Mouse (Mus musculus): ENCODE data around the gene Ephb4. TPM values are rescaled to one million over a fixed set of nuclear protein-coding genes. Genes with fewer than 3 reads are reported as not detected.

The Ephb4 gene
- polyA plus RNA-seq, 1 experiment from 2014 or later = 40.5 TPM

DNA sequence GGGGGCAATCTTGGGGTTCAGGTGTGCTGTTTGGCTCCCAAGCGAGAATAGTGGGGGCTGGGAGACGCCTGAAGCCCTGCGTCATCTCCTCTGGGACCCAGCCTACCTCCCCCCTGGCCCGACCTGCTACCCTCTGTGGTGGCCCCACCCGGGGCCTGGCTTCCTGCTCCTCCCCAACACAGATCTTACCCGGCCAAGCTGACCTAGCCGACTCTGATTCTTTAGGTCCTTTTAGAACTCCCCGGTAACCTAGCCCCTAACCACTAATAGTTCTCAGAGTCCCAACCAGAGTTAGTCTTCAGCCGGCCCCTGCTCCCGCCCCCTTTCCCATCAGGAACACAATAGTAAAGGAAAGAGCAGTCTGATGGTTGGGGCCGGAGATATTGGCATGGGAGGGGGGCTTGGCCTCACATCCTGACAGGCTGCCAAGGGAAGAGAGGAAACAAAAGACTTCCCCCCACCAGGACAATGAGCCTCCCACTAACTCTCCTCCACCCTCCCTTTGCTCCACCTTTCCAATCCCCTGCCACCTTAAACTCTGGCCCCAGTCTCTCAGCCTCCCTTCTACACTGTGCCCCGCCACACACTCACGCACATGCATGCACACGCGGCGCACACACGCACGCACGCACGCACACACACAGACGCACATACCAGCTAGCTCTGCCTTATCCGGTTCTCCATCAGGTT is 10.5 kb upstream of the Ephb4 start:
- peak overlapping the region; percentile 81 for H3K4me2 ChIP-seq (ENCODE audit: low read length)
- H3K9ac ChIP-seq (ENCODE audit: low read depth, low read length) = peak overlapping the region; percentile 59
- 9% methylated on average over 22 of the region's 22 CpGs for WGBS
- DNase-seq (ENCODE audit: low spot score) = peak; percentile 71
- H3K27me3 ChIP-seq (ENCODE audit: insufficient read depth, low read length) = no peaks in the 10 kb centered on the region
- no peaks in the 10 kb centered on the region for H3K36me3 ChIP-seq (ENCODE audit: insufficient read depth, low read length)
- peak overlapping the region; percentile 91 for H3K27ac ChIP-seq
- peak; percentile 48 for ATAC-seq (replicated peaks; ENCODE audit: low FRiP score, low read depth)
- H3K4me3 ChIP-seq (replicated peaks; ENCODE audit: low read depth, low read length) = peak overlapping the region; percentile 34
- TF ChIP-seq CTCF (IDR thresholded peaks at IDR 0.05; ENCODE audit: low read depth) = no peak
- H3K4me1 ChIP-seq (replicated peaks; ENCODE audit: insufficient read depth, low read length) = peaks cover 10% of the 10 kb centered on the region
- H3K9me3 ChIP-seq (replicated peaks; ENCODE audit: low read length) = no peaks in the 10 kb centered on the region

DNA sequence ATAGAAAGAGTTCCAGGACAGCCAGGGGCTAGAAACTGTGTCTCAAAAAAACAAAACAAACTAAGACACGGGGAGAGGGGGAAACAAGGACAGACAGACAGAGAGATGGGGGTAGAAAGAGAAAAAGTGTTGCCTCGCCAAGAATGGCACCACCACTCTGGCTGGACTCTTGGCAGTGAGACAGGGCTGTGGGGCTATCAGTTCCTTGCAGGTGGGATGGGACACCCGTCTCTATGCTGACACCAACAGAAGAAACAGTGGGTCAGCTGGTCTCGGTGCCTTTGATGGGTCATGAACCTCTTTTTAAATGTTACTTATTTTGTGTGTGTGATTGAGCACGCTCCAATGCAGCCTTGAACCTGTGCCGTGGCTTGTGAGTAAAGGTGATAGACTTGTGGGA is 9.7 kb upstream of the Ephb4 start:
- Histone ChIP-seq H3K27ac (peak overlapping the region; percentile 91), H3K9ac (ENCODE audit: low read depth, low read length) (no peak overlapping the region), H3K36me3 (ENCODE audit: insufficient read depth, low read length) (no peaks in the 10 kb centered on the region), H3K4me2 (ENCODE audit: low read length) (no peak overlapping the region), H3K27me3 (ENCODE audit: insufficient read depth, low read length) (no peaks in the 10 kb centered on the region), H3K4me1 (replicated peaks; ENCODE audit: insufficient read depth, low read length) (peaks cover 10% of the 10 kb centered on the region), H3K4me3 (replicated peaks; ENCODE audit: low read depth, low read length) (no peak overlapping the region), H3K9me3 (replicated peaks; ENCODE audit: low read length) (no peaks in the 10 kb centered on the region)
- DNase-seq (ENCODE audit: low spot score) (no peak), ATAC-seq (replicated peaks; ENCODE audit: low FRiP score, low read depth) (no peak)
- WGBS = 66% methylated on average over 6 of the region's 6 CpGs
- no peak for TF ChIP-seq CTCF (IDR thresholded peaks at IDR 0.05; ENCODE audit: low read depth)

DNA sequence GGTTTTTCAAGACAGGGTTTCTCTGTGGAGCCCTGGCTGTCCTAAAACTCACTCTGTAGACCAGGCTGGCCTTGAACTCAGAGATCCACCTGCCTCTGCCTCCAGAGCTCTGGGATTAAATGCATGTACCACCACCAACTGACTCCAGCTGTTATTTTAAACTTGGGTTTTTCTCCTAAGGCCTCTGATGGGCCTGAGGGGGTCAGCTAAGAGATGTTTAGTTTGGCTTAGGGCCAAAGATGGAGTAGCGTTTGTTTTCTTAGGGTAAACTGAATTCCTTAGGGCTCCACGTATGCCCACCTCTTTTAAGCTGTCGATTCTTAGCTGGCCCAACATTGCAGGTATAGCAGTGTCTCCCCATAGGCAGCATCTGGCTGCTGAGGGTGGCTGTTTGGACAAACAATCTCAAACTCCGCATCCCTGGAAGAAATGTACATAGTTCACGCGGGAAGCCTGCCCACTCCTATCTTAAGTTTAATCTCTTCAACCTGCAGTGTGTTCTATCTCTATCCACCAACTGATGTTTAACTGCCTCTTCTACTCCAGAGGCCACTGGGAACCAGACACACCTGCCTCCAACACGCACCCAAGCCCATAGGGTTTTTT is 7.4 kb upstream of the Ephb4 start:
- no peak for ATAC-seq (replicated peaks; ENCODE audit: low FRiP score, low read depth)
- Histone ChIP-seq H3K4me3 (replicated peaks; ENCODE audit: low read depth, low read length) (no peak overlapping the region), H3K27me3 (ENCODE audit: insufficient read depth, low read length) (no peaks in the 10 kb centered on the region), H3K4me1 (replicated peaks; ENCODE audit: insufficient read depth, low read length) (peaks cover 17% of the 10 kb centered on the region), H3K36me3 (ENCODE audit: insufficient read depth, low read length) (no peaks in the 10 kb centered on the region), H3K27ac (no peak overlapping the region), H3K9me3 (replicated peaks; ENCODE audit: low read length) (no peaks in the 10 kb centered on the region), H3K4me2 (ENCODE audit: low read length) (no peak overlapping the region), H3K9ac (ENCODE audit: low read depth, low read length) (no peak overlapping the region)
- no peak for TF ChIP-seq CTCF (IDR thresholded peaks at IDR 0.05; ENCODE audit: low read depth)
- DNase-seq (ENCODE audit: low spot score) = no peak
- 45% methylated on average over 7 of the region's 7 CpGs for WGBS

DNA sequence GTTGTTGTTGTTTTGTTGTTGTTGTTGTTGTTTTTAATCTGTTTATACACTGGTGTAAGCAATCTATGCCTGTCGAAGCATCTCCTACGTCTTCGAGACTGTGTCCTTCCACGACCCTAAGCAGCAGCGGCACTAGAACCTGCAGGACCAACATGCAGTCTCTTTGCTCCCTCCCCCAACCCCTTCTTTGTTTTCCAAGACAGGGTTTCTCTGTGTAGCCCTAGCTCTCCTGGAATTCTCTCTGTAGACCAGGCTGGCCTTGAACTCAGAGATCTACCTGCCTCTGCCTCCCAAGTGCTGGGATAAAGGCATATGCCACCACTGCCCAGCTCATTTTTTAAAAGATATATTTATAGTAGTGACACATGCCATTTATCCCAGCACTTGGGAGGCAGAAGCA is 6.5 kb upstream of the Ephb4 start:
- no peak for ATAC-seq (replicated peaks; ENCODE audit: low FRiP score, low read depth)
- Histone ChIP-seq H3K9ac (ENCODE audit: low read depth, low read length) (no peak overlapping the region), H3K4me1 (replicated peaks; ENCODE audit: insufficient read depth, low read length) (peaks cover 20% of the 10 kb centered on the region), H3K36me3 (ENCODE audit: insufficient read depth, low read length) (no peaks in the 10 kb centered on the region), H3K27me3 (ENCODE audit: insufficient read depth, low read length) (no peaks in the 10 kb centered on the region), H3K27ac (no peak overlapping the region), H3K9me3 (replicated peaks; ENCODE audit: low read length) (no peaks in the 10 kb centered on the region), H3K4me3 (replicated peaks; ENCODE audit: low read depth, low read length) (no peak overlapping the region), H3K4me2 (ENCODE audit: low read length) (no peak overlapping the region)
- TF ChIP-seq CTCF (IDR thresholded peaks at IDR 0.05; ENCODE audit: low read depth) = no peak
- WGBS = 97% methylated on average over 5 of the region's 5 CpGs
- DNase-seq (ENCODE audit: low spot score) = no peak

DNA sequence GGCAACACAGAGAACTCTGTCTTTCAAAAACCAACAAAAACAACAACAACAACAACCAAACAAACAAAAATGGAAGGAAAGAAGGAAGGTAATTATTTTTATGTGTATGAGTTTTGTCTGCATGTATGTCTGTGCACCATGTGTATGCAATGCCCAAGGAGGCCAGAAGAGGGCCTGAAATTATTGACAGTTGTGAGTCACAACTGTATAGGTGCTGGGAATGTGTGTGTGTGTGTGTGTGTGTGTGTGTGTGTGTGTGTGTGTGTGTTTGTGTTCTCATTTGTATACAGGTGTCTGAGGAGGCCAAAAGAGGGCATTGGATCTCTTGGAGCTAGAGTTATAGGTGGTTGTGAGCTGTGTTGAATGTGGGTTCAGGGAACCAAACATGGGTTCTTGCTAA is 6.0 kb upstream of the Ephb4 start:
- Histone ChIP-seq H3K9ac (ENCODE audit: low read depth, low read length) (no peak overlapping the region), H3K4me1 (replicated peaks; ENCODE audit: insufficient read depth, low read length) (peaks cover 24% of the 10 kb centered on the region), H3K27ac (no peak overlapping the region), H3K4me3 (replicated peaks; ENCODE audit: low read depth, low read length) (no peak overlapping the region), H3K9me3 (replicated peaks; ENCODE audit: low read length) (no peaks in the 10 kb centered on the region), H3K27me3 (ENCODE audit: insufficient read depth, low read length) (no peaks in the 10 kb centered on the region), H3K36me3 (ENCODE audit: insufficient read depth, low read length) (no peaks in the 10 kb centered on the region), H3K4me2 (ENCODE audit: low read length) (no peak overlapping the region)
- no peak for ATAC-seq (replicated peaks; ENCODE audit: low FRiP score, low read depth)
- TF ChIP-seq CTCF (IDR thresholded peaks at IDR 0.05; ENCODE audit: low read depth) = peak; percentile 26; the same call in 1 of the 2 replicates
- DNase-seq (ENCODE audit: low spot score) = no peak

DNA sequence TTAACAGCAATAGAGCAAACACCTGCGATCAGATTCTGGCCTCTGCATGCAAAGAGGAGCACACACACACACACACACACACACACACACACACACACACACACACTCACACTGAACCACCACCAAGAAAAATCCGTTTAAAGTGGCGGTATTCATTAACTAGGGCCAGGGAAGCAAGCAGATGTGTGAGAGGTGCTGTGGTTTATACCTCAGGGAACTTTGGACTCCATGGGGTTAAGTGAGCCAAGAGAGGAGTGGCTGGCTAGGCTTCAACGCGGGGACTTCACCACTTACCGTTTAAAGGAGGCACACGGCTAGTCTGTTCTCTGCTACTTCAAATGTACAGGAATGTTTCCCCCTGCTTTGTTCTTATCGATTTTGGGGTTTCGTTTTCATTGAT is 4.1 kb upstream of the Ephb4 start:
- Histone ChIP-seq H3K27me3 (ENCODE audit: insufficient read depth, low read length) (no peaks in the 10 kb centered on the region), H3K36me3 (ENCODE audit: insufficient read depth, low read length) (no peaks in the 10 kb centered on the region), H3K4me2 (ENCODE audit: low read length) (peak overlapping the region; percentile 7; the same call in 1 of the 2 replicates), H3K4me3 (replicated peaks; ENCODE audit: low read depth, low read length) (no peak overlapping the region), H3K9me3 (replicated peaks; ENCODE audit: low read length) (no peaks in the 10 kb centered on the region), H3K27ac (peak overlapping the region; percentile 83), H3K9ac (ENCODE audit: low read depth, low read length) (no peak overlapping the region), H3K4me1 (replicated peaks; ENCODE audit: insufficient read depth, low read length) (peaks cover 20% of the 10 kb centered on the region)
- TF ChIP-seq CTCF (IDR thresholded peaks at IDR 0.05; ENCODE audit: low read depth) = no peak
- DNase-seq (ENCODE audit: low spot score) (peak; percentile 78), ATAC-seq (replicated peaks; ENCODE audit: low FRiP score, low read depth) (peak; percentile 18; the same call in 1 of the 2 replicates)
- 13% methylated on average over 9 of the region's 9 CpGs for WGBS

Measured in kidney, postnatal 0 days (tissue).